Mouse (Mus musculus) forebrain, embryonic 15.5 days (tissue): ENCODE data around the gene Rdh16. TPM values are rescaled to one million over a fixed set of nuclear protein-coding genes. Genes with fewer than 3 reads are reported as not detected.
"Not testable (repeated sequence)": the region's sequence is repeated elsewhere in the genome, so short reads cannot be mapped to it uniquely, and the experiment has no call there.

Experiments
- ATAC-seq: fragments of 200-750 bp; cut with Nextera tagmentation; replicated peaks from 2 replicates; pipeline ENCODE4 v1.8.0; 2017; ENCODE audit warnings: mild to moderate bottlenecking, moderate TSS enrichment, moderate library complexity
- H3K27ac ChIP-seq: fragments of 300-500 bp; sonication (generic); replicated peaks from 2 replicates; pipeline ENCODE4 v1.5.1; 2015; ENCODE audit warnings: mild to moderate bottlenecking, inconsistent platforms
- H3K27me3 ChIP-seq: fragments of 300-500 bp; sonication (generic); 2 replicates; pipeline ENCODE4 v1.6.1; 2015; ENCODE audit warnings: inconsistent platforms
- H3K36me3 ChIP-seq: fragments of 300-500 bp; sonication (generic); 2 replicates; pipeline ENCODE4 v1.6.1; 2015; ENCODE audit warnings: mild to moderate bottlenecking, inconsistent platforms
- H3K4me1 ChIP-seq: fragments of 300-500 bp; sonication (generic); 2 replicates; pipeline ENCODE4 v1.6.1; 2015; ENCODE audit warnings: inconsistent platforms
- H3K4me2 ChIP-seq: fragments of 300-500 bp; sonication (generic); replicated peaks from 2 replicates; pipeline ENCODE4 v1.6.1; 2015; ENCODE audit warnings: mild to moderate bottlenecking, inconsistent platforms
- H3K4me3 ChIP-seq: fragments of 300-500 bp; sonication (generic); 2 replicates; pipeline ENCODE4 v1.5.1; 2015; ENCODE audit warnings: mild to moderate bottlenecking, inconsistent platforms
- H3K9ac ChIP-seq: fragments of 300-500 bp; sonication (generic); replicated peaks from 2 replicates; pipeline ENCODE4 v1.6.1; 2015; ENCODE audit warnings: mild to moderate bottlenecking, inconsistent platforms
- H3K9me3 ChIP-seq: fragments of 300-500 bp; sonication (generic); 2 replicates; pipeline ENCODE4 v1.6.1; 2016; ENCODE audit warnings: inconsistent platforms
- WGBS: fragments of 180-500 bp; shearing (Covaris S2); methylation state at CpG from one replicate; pipeline ENCODE4 v1.1.7; 2015; ENCODE audit warnings: mixed read lengths; 5-methylcytosine and 5-hydroxymethylcytosine counted together
- polyA plus RNA-seq: library from polyadenylated mRNA; unstranded; fragments of >200 nt; fragmentation: Nextera tagmentation; extraction: Ambion mirVana; gene quantifications from 2 replicates; pipeline ENCODE4 v1.2.1, GENCODE M21; 2015

Rdh16 gene
- polyA plus RNA-seq, 1 experiment from 2014 or later, result not detected

DNA sequence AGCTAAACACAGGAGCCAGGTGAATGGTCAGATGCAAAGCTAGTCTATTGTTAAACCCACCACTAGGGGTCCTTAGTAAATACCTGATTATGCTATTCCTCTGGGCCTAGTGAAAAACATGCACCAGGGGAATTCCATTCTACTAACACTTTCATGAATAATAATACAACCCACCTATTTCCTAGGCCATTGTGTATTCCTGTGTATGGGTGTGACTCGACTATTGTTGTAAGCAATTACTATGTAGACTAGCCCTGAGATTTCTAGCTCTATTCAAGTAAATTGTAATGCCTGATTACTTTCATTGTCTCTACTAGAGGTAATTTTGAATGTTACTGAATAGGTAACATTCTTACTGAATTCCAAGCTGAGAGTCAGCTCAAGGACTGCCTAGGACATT lies 15.5 kb upstream of the Rdh16 start:
- 75% methylated on average over 1 of the region's 1 CpGs for WGBS
- not testable (repeated sequence) for H3K36me3 ChIP-seq, ATAC-seq, H3K4me2 ChIP-seq, H3K4me3 ChIP-seq, H3K4me1 ChIP-seq, H3K9ac ChIP-seq, H3K9me3 ChIP-seq, H3K27ac ChIP-seq, H3K27me3 ChIP-seq

DNA sequence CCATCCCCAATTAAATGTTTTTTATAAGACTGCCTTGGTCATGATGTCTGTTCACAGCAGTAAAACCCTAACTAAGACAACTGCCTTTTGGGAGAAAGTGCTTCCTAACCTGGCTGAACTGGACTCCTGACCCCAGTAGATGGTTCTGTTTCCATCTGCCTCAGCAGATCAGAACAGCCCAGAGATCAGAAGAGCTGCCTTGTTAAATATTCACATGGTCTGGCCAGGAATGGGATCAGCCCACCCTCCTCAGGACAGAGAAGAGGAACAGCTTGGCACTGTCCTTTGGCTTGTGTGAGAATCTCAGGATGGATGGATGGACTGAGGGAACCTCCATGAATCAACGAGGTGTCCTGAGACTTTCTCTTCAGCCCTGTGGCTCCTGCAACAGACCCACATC lies 1.7 kb upstream of the Rdh16 start:
- H3K4me3 ChIP-seq, result no peak overlapping the region
- H3K4me2 ChIP-seq, result no peak overlapping the region
- no peaks in the 10 kb centered on the region for H3K9me3 ChIP-seq
- no peak for ATAC-seq
- H3K27me3 ChIP-seq, result no peaks in the 10 kb centered on the region
- no peaks in the 10 kb centered on the region for H3K4me1 ChIP-seq
- H3K27ac ChIP-seq, result no peak overlapping the region
- no peaks in the 10 kb centered on the region for H3K36me3 ChIP-seq
- 74% methylated on average over 1 of the region's 1 CpGs for WGBS
- no peak overlapping the region for H3K9ac ChIP-seq

DNA sequence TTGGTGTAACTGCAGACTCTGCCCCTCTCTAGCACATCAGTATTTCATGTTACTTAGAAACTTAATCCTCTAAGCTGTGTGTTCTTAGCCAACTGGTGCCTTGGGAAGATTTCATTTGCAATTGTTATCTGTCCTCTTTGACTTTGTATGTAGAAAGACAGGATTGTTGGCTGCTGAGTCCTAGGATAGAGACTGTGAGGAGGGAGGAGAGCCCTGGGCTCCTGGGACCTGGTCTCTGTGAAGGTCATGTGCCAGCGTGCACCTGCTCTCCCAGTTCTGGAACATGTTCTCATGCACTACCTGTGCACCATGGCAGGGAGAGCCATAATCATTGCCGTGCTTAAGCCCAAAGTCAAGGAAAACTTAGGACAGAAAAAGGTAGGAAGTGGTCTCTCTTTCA lies 660 bp downstream of the Rdh16 start:
- no peak for ATAC-seq
- Histone ChIP-seq H3K4me3 (no peak overlapping the region), H3K4me2 (no peak overlapping the region), H3K36me3 (no peaks in the 10 kb centered on the region), H3K9ac (no peak overlapping the region), H3K9me3 (no peaks in the 10 kb centered on the region), H3K27ac (no peak overlapping the region), H3K27me3 (no peaks in the 10 kb centered on the region), H3K4me1 (no peaks in the 10 kb centered on the region)
- WGBS, result 91% methylated on average over 2 of the region's 2 CpGs

DNA sequence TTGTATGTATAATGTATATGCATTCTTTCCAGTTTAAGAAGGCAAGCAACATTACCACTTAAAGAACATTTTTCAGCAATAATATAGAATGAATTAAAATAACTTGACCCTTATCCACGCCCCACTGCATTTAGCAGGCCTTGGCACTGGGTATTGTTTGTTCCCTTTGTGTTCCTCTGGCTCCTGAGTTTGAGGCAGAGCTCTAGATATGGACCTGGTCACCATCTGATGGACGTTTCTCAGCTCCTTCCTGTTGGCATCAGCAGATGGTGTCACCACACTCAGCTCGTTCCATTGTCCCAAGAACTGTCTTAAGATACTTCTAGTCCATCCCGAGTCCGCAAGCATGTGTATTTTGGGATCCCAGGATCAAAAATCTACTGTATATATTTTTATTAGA lies 1.3 kb downstream of the Rdh16 start:
- Histone ChIP-seq H3K9ac (no peak overlapping the region), H3K27me3 (no peaks in the 10 kb centered on the region), H3K4me2 (no peak overlapping the region), H3K27ac (no peak overlapping the region), H3K4me1 (no peaks in the 10 kb centered on the region), H3K36me3 (no peaks in the 10 kb centered on the region), H3K9me3 (no peaks in the 10 kb centered on the region), H3K4me3 (no peak overlapping the region)
- WGBS, result 84% methylated on average over 5 of the region's 5 CpGs
- ATAC-seq, result no peak

DNA sequence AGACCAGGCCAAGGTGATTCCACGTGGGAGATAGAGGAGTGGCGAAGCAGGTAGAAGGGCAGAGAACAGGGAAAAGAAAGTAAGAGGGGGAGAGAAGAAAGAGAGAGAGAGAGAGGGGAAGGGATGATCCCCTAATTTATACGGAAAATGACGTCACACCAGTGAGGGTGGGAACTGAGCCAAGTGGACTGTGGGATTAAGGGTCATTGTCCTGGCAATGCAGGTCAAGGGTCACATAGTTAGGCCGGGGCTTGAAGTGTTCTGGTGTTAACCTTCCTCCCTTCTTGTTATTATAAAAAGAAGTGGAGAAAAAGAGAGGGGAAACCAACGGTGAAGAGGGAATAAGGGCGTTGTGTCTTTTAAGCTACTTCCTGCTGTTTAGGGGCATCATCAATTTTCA lies 3.5 kb downstream of the Rdh16 start:
- Histone ChIP-seq H3K4me2 (no peak overlapping the region), H3K4me1 (no peaks in the 10 kb centered on the region), H3K4me3 (no peak overlapping the region), H3K9me3 (no peaks in the 10 kb centered on the region), H3K9ac (no peak overlapping the region), H3K27ac (no peak overlapping the region), H3K36me3 (no peaks in the 10 kb centered on the region), H3K27me3 (no peaks in the 10 kb centered on the region)
- WGBS, result 63% methylated on average over 7 of the region's 7 CpGs
- ATAC-seq, result no peak

DNA sequence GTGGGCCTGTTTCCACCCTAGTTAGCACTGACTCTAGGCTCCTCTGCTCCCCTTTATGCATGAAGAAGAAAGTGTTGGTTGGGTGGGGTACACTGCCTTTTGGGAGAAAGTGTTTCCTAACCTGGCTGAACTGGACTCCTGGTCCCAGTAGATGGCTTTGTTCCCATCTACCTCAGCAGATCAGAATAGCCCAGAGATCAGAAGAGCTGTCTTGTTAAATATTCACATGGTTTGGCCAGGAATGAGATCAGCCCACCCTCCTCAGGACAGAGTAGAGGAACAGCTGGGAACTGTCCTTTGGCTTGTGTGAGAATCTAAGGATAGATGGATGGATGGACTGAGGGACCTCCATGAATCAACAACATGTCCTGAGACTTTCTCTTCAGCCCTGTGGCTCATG lies 14.9 kb downstream of the Rdh16 start:
- no peak for ATAC-seq
- H3K36me3 ChIP-seq, result no peaks in the 10 kb centered on the region
- H3K27ac ChIP-seq, result no peak overlapping the region
- no peaks in the 10 kb centered on the region for H3K27me3 ChIP-seq
- H3K9ac ChIP-seq, result no peak overlapping the region
- no peaks in the 10 kb centered on the region for H3K4me1 ChIP-seq
- H3K4me2 ChIP-seq, result no peak overlapping the region
- no peak overlapping the region for H3K4me3 ChIP-seq
- H3K9me3 ChIP-seq, result peaks cover 2% of the 10 kb centered on the region; the same call in 1 of the 2 replicates

DNA sequence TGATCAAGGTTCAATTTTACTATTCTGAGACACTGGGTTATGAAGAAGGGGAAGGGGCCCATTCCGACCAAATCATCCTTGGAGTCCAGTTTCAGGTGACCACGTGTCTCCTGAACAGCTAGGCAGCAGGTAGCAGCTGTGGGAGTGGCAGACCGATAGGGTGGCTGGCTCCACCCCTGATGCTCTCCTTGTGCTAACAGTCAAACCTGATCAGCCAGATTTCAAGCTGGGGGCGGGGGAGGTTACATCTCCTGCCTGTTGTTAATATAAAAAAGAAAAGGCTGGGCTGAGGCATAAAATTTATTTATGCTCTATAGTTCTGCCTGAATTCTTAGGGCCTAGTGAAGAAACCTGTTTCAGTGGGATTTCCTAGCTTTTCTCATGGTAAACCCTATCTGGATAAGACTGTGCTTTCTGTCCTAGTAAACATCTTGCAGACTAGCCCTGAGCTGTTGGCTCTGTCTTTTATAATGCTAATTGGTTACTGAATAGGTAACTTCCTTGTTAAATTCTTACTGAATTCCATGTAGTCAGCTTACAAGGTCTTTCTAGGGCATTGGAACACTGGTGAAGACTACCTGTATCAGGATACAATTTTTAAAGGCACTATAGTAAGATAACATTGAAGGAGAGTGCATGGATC lies 16.4 kb downstream of the Rdh16 start:
- H3K36me3 ChIP-seq, H3K4me2 ChIP-seq, H3K27ac ChIP-seq, H3K4me1 ChIP-seq, H3K27me3 ChIP-seq, H3K9ac ChIP-seq, ATAC-seq, H3K9me3 ChIP-seq, H3K4me3 ChIP-seq: not testable (repeated sequence)
- WGBS, result 83% methylated on average over 4 of the region's 4 CpGs

DNA sequence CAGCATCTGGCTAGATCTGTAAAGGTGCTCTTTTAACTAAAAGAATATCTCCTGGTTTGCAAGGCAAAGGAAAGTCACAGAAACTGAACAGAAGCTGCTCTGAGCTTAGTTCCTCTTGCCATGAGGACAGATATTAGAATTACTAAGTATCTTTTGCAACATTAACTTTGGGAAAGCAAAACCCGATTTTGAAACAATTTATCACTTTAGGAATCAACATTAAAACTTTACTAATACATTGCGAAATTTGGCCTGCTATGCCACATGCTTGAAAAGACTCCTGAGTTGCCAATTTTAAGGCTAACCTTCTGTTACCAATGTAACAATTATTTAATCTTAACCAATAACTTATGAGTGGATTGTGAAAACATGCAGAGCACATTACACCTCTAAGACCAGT lies 20.9 kb downstream of the Rdh16 start:
- H3K27ac ChIP-seq, H3K27me3 ChIP-seq, H3K9ac ChIP-seq, H3K4me1 ChIP-seq, H3K4me3 ChIP-seq, ATAC-seq, H3K4me2 ChIP-seq, H3K9me3 ChIP-seq, H3K36me3 ChIP-seq: not testable (repeated sequence)
- WGBS, result 93% methylated on average over 2 of the region's 2 CpGs

DNA sequence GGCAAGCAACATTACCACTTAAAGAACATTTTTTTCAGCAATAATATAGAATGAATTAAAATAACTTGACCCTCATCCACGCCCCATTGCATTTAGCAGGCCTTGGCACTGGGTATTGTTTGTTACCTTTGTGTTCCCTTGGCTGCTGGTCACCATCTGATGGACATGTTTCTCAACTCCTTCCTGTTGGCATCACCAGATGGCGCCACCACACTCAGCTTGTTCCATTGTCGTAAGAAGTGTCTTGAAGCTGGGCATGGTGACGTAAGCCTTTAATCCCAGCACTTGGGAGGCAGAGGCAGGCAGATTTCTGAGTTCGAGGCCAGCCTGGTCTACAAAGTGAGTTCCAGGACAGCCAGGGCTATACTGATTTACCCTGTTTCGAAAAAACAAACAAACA lies 24.4 kb downstream of the Rdh16 start:
- 76% methylated on average over 6 of the region's 6 CpGs for WGBS
- H3K27ac ChIP-seq, result no peak overlapping the region
- peaks cover 4% of the 10 kb centered on the region; the same call in 1 of the 2 replicates for H3K9me3 ChIP-seq
- no peak overlapping the region for H3K4me3 ChIP-seq
- H3K36me3 ChIP-seq, result no peaks in the 10 kb centered on the region
- H3K4me2 ChIP-seq, result no peak overlapping the region
- no peak for ATAC-seq
- no peaks in the 10 kb centered on the region for H3K4me1 ChIP-seq
- H3K27me3 ChIP-seq, result no peaks in the 10 kb centered on the region
- H3K9ac ChIP-seq, result no peak overlapping the region

DNA sequence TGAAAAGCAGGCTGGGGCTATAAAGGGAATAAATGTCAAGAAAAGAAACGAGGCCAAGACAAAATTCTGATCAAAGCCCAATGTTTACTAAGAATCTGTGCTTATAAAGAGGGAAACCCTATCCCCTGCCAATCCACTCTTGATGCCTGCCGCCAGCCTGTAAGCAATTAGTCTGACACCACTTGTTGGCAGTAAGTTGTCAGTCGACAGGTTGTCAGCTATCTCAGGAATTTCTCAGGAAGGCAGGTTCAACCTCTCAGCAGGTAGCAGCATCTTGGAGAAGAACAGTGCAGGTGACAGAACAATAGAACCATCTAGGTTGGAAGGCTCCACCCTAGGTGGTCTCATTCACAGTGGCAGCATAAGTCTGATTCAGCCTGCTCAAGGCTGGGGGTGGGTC lies 28.2 kb downstream of the Rdh16 start:
- no peak overlapping the region for H3K27ac ChIP-seq
- ATAC-seq, result no peak
- H3K4me2 ChIP-seq, result no peak overlapping the region
- H3K4me3 ChIP-seq, result no peak overlapping the region
- no peak overlapping the region for H3K9ac ChIP-seq
- 48% methylated on average over 3 of the region's 3 CpGs for WGBS
- no peaks in the 10 kb centered on the region for H3K9me3 ChIP-seq
- no peaks in the 10 kb centered on the region for H3K27me3 ChIP-seq
- H3K36me3 ChIP-seq, result no peaks in the 10 kb centered on the region
- no peaks in the 10 kb centered on the region for H3K4me1 ChIP-seq

DNA sequence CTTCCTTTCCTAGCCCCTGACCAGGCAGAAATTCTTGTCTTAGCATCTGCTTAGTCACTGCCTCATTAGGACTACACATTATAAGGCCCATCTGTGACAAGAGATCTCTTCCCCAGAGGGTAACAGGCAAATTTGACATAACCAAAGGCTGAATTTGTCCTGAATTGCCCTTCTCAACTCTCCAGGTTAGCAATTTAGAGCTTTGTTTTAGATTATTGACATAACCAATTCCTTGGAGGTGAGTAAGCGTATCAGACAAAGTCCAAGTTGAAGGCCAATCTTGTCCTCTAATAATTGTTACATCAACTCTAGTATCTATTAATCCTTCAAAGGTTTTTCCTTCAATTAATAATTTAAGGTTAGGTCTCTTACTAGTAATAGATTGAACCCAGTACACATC lies 33.2 kb downstream of the Rdh16 start:
- not testable (repeated sequence) for H3K4me3 ChIP-seq, H3K9me3 ChIP-seq, H3K27me3 ChIP-seq, H3K36me3 ChIP-seq, H3K27ac ChIP-seq, H3K9ac ChIP-seq, ATAC-seq, H3K4me1 ChIP-seq, H3K4me2 ChIP-seq
- WGBS, result 94% methylated on average over 1 of the region's 1 CpGs

DNA sequence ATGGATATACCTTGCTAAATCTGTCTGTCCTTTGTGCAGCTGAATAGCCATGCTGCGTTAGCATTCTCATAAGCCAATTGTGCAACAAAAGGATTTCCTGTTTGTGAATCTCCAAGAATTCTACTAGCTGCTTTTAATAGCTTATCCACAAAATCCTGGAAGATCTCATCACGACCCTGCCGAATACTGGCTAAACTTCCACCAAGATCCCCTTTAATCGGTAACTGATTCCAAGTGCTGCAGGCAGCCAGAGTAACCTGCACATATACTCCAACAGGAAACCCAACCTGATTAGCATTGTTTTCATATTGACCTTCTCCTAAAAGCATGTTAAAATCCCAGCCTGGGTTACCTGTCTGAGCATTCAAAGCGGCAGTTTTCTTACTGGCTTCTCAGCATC lies 34.3 kb downstream of the Rdh16 start:
- WGBS, result 83% methylated on average over 5 of the region's 5 CpGs
- H3K36me3 ChIP-seq, result no peaks in the 10 kb centered on the region
- ATAC-seq, result no peak

DNA sequence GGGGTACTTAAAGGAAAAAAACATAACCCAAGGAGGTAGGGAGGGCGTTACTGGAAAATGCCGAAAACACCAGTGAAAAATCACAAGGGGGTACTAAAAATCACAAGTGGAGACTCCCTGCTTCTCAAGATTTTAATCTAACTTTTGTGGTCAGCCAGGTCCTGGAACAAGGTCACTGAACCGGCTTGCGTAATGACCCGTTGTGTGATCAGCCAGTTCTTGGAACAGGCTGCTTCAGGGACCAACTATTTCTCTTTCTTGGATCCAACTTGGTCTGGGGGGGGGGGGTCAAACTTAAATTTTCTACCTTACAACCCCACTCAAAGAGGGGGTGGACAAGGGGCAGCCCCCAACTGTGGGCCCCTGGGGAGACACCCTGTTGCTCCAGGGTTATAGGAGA lies 36.8 kb downstream of the Rdh16 start:
- H3K27ac ChIP-seq, H3K4me2 ChIP-seq, H3K4me3 ChIP-seq, H3K27me3 ChIP-seq, H3K4me1 ChIP-seq, H3K36me3 ChIP-seq, ATAC-seq, H3K9me3 ChIP-seq, H3K9ac ChIP-seq: not testable (repeated sequence)
- WGBS, result 91% methylated on average over 5 of the region's 5 CpGs

More for the DNA sequence above, 34.3 kb downstream of the Rdh16 start:
- H3K4me1 ChIP-seq, result no peaks in the 10 kb centered on the region
- no peak overlapping the region for H3K27ac ChIP-seq
- H3K4me2 ChIP-seq, result no peak overlapping the region
- no peak overlapping the region for H3K9ac ChIP-seq
- no peaks in the 10 kb centered on the region for H3K9me3 ChIP-seq
- H3K4me3 ChIP-seq, result no peak overlapping the region
- no peaks in the 10 kb centered on the region for H3K27me3 ChIP-seq
